Mouse (Mus musculus): ENCODE results near the gene Gpr55.
"Not testable (repeated sequence)": the region's sequence is repeated elsewhere in the genome, so short reads cannot be mapped to it uniquely, and the experiment has no call there.

Gpr55 gene

GRCm38 (mm10) chr1:85960873-85961272 lies at the start of gene Gpr55:
Gene Gpr55 (minus strand): TSS chr1:85961007.
- no peak for DNase-seq (ENCODE audit: low spot score)

- DNase-seq (ENCODE audit: low spot score): peak; percentile 79
These were observed 47.0 kb upstream of the Gpr55 start for GRCm38 (mm10) chr1:86007778-86008177.

GRCm38 (mm10) chr1:86006040-86006439 lies 45.2 kb upstream of the Gpr55 start:
- DNase-seq (ENCODE audit: low spot score): no peak

GRCm38 (mm10) chr1:86005540-86005939 lies 44.7 kb upstream of the Gpr55 start:
- DNase-seq (ENCODE audit: low spot score): no peak

- peak; percentile 42 for DNase-seq (ENCODE audit: low spot score)
These were observed 39.2 kb upstream of the Gpr55 start for GRCm38 (mm10) chr1:85999853-86000570.

- DNase-seq (ENCODE audit: low spot score): no peak
These were observed 37.2 kb upstream of the Gpr55 start for GRCm38 (mm10) chr1:85998012-85998411.

GRCm38 (mm10) chr1:85997221-85997620 lies 36.4 kb upstream of the Gpr55 start:
- no peak for DNase-seq (ENCODE audit: low spot score)

GRCm38 (mm10) chr1:85993541-85993940 lies 32.7 kb upstream of the Gpr55 start:
- no peak for DNase-seq (ENCODE audit: low spot score)

GRCm38 (mm10) chr1:85992175-85992574 lies 31.4 kb upstream of the Gpr55 start:
- no peak for DNase-seq (ENCODE audit: low spot score)

GRCm38 (mm10) chr1:85988882-85989281 lies 28.1 kb upstream of the Gpr55 start:
- DNase-seq (ENCODE audit: low spot score): not testable (repeated sequence)

- DNase-seq (ENCODE audit: low spot score): no peak
These were observed 27.5 kb upstream of the Gpr55 start for GRCm38 (mm10) chr1:85988351-85988750.

GRCm38 (mm10) chr1:85985784-85986183 lies 25.0 kb upstream of the Gpr55 start:
- DNase-seq (ENCODE audit: low spot score): no peak

- no peak for DNase-seq (ENCODE audit: low spot score)
These were observed 21.0 kb upstream of the Gpr55 start for GRCm38 (mm10) chr1:85981738-85982357.

- no peak for DNase-seq (ENCODE audit: low spot score)
These were observed 16.9 kb upstream of the Gpr55 start for GRCm38 (mm10) chr1:85977709-85978108.

- no peak for DNase-seq (ENCODE audit: low spot score)
These were observed 12.7 kb upstream of the Gpr55 start for GRCm38 (mm10) chr1:85973468-85973877.

- DNase-seq (ENCODE audit: low spot score): no peak
These were observed 11.5 kb upstream of the Gpr55 start for GRCm38 (mm10) chr1:85972341-85972740.

- DNase-seq (ENCODE audit: low spot score): no peak
These were observed 10.3 kb upstream of the Gpr55 start for GRCm38 (mm10) chr1:85971070-85971469.

- peak; percentile 29 for DNase-seq (ENCODE audit: low spot score)
These were observed 8.7 kb upstream of the Gpr55 start for GRCm38 (mm10) chr1:85969519-85969918.

GRCm38 (mm10) chr1:85969081-85969480 lies 8.3 kb upstream of the Gpr55 start:
- DNase-seq (ENCODE audit: low spot score): no peak

GRCm38 (mm10) chr1:85965856-85966255 lies 5.0 kb upstream of the Gpr55 start:
- no peak for DNase-seq (ENCODE audit: low spot score)

GRCm38 (mm10) chr1:85962081-85962480 lies 1.3 kb upstream of the Gpr55 start:
- DNase-seq (ENCODE audit: low spot score): no peak

GRCm38 (mm10) chr1:85959889-85960276 lies 924 bp downstream of the Gpr55 start:
- DNase-seq (ENCODE audit: low spot score): no peak

- DNase-seq (ENCODE audit: low spot score): no peak
These were observed 1.5 kb downstream of the Gpr55 start for GRCm38 (mm10) chr1:85959129-85959888.

Data from left cerebral cortex, adult 11 months (tissue).